Mouse (Mus musculus) layer of hippocampus, postnatal 25 days (tissue): Measurements from ENCODE around the gene Emilin3. TPM values are rescaled to one million over a fixed set of nuclear protein-coding genes. Genes with fewer than 3 reads are reported as not detected.
"Not testable (repeated sequence)": the region's sequence is repeated elsewhere in the genome, so short reads cannot be mapped to it uniquely, and the experiment has no call there.

Source experiments
- DNase-seq, 2 experiments: peaks; one replicate each; pipeline ENCODE4 v3.0.0; 2022; ENCODE audit warnings: mixed read lengths in 2 of 2, low spot score in 1 of 2; ENCODE audit errors: extremely low spot score in 1 of 2
- total RNA-seq, 2 experiments: library from RNA; stranded (reverse); gene quantifications; 2 replicates each; pipeline ENCODE4 v1.2.3; 2021

Emilin3 gene
- under 1 TPM; 0.12 to 0.14 TPM for total RNA-seq

- no peak for DNase-seq
These were observed at the start of gene Emilin3 for GRCm38 (mm10) chr2:160912231-160912671. Emilin3 (minus strand) TSS chr2:160912328.

GRCm38 (mm10) chr2:160960956-160961646 is 49.0 kb upstream of the Emilin3 start:
- DNase-seq = no peak

GRCm38 (mm10) chr2:160959901-160960300 is 47.8 kb upstream of the Emilin3 start:
- no peak for DNase-seq

DNA sequence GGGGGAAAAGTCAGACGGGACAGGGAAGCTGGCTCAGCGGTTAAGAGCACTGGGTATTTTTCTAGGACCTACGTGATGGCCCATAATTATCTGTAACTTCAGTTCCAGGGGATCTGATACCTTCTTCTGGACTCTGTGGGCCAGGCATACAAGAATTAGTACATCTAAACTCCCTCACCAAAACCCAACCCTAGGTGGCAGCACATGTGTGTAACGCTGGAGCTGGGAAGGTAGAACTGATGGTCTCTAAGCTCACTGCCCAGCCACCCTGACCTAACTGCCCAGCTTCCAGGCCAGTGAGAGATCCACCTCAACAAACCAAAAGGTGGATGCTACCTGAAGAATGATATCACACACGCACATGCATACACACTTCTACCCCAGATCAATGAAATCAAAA is 46.6 kb upstream of the Emilin3 start:
- peak in 1 of 2 experiments; percentile 26 for DNase-seq

- DNase-seq = not testable (repeated sequence)
These were observed 45.7 kb upstream of the Emilin3 start for GRCm38 (mm10) chr2:160957801-160958200.

DNA sequence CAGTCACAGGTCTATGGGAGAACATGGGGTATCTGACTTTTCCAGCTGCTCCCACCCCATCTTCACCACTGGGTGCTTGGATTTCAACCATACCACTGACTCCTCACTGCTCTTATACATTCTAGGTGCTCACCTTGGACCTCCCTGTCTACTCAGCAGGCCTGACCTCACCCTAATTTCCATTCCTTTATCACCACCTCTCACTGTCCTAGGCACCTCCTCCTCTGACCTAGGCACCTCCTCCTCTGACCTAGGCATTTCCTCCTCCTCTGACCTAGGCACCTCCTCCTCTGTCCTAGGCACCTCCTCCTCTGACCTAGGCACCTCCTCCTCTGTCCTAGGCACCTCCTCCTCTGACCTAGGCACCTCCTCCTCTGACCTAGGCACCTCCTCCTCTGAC is 45.2 kb upstream of the Emilin3 start:
- DNase-seq = not testable (repeated sequence)

DNA sequence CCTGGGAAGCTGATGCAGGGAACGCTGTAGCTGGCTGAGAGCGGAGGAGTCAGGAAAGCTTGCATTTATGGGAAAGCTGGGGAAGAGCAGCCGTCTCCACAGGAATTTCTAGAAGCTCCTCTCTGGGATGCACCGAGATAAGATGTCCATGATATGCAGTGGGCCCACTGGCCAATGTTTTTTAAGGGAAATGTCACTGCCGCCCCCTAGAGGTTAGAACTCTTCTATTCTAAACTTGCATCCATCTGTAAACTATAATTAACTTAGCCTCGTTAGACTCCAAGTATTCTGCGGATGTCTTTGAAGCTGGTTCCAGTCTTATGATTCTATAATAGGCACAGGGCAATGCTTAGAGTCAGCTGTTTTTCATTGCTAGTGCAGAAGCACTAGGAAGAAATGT is 43.2 kb upstream of the Emilin3 start:
- DNase-seq = no peak

- DNase-seq = no peak
These were observed 42.4 kb upstream of the Emilin3 start for GRCm38 (mm10) chr2:160954541-160954940.

DNA sequence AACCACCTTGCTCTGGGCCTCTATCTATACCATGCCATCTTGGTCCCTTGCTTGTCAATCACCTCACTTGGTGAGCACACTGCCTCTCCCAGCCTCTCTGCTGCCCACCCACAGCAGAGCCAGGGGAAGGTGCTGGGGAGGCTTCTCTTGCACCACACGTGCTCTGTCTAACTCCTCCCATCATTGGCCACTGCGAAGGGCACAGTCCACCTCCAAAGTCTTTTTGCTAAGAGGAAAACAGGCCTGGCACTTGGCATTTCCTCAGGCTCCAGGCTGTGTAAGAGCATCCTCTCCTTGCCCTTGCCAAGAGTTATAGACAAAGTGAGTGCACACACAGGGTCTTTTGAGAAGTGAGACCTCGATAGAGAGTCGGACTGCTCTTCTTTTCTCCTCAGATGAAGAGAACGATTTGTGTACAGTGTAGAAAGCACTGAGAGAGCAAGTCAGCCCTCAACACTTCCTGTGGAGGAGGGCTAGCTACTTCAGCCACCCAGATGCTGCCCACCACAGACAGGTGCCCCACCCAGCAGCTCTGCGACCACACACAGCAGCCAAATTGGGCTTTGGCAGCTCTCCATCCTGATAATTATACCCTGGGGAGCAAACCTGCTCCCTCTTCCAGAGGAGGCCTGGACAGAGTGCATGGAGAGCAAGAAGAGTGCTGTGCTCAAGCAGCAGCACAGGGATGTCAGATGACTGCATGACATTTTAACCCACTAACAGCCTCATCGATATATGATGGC is 41.2 kb upstream of the Emilin3 start:
- no peak for DNase-seq

DNA sequence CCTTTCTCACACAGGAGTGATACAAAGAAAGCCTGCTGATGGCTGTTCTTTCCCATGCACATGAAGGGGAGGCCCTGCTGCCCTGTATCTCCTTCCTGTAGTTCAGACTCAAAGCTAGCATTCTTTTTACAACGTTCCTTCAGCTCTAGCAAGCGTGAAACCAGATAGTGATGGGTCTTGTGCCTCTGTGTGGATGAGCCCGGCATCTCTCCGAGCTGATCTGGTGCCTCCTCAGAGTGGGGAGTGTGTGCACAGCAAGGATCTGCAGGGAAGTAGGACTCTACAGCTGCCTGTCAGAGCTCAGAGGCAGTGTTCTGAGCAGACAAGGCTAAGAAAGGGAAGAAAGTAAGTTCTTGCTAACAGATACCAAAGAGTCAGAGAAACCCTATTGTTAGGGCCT is 39.5 kb upstream of the Emilin3 start:
- no peak for DNase-seq

GRCm38 (mm10) chr2:160942443-160942842 is 30.3 kb upstream of the Emilin3 start:
- no peak for DNase-seq

DNA sequence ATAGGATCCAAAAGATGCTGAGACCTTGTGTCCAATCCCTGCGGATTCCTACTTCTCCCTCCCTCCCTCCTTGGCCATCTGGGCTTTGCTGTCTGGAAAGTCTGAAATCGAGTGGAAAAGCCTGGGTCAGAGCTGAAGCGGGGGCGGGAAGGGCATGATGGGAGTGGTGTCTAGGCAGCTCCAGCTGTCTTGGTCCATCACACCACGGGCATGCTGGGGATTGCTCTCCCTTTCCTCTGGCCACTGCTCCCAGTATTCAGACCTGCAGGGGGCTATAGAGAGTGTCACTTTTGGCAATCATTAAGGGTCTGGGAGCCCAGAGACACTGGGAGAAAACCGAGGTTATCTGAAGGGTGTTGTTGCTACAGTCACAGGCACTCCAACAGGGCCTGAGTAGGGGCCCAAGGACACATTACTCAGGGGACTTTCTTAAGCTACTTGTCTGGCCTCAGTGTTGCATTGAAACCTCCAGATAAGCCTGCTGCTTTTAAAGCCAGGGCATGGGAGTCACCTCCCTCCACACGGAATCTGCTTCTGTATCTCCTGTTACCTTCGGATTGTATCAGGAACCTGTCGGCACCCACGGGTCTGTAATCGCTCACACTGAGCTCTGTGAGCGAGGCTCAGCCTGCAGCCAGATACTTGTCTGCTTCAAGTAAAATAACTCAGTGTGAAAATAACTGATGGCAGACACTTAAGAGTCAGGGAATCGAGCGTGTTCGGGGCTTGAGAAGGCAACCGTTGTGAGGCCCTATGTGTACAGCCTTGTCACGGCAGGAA is 29.0 kb upstream of the Emilin3 start:
- no peak for DNase-seq

DNA sequence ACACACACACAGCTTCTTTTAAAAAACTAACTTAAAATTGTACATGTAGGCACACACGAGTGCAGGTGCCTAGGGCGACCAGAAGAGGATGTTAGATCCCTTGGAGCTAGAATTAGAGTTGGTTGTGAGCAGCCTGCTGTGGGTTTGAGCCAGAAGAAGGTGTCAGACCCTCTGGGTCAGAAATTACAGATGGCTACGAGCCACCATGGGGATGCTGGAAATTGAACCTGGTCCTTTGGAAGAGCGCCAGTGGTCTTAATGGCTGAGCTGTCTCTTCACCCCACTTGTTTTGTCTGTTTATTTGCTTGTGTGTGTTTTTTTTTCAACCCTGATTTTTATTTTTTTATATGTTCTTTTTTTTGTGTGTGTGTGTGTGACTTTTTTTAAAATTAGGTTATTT is 22.3 kb upstream of the Emilin3 start:
- no peak for DNase-seq

DNA sequence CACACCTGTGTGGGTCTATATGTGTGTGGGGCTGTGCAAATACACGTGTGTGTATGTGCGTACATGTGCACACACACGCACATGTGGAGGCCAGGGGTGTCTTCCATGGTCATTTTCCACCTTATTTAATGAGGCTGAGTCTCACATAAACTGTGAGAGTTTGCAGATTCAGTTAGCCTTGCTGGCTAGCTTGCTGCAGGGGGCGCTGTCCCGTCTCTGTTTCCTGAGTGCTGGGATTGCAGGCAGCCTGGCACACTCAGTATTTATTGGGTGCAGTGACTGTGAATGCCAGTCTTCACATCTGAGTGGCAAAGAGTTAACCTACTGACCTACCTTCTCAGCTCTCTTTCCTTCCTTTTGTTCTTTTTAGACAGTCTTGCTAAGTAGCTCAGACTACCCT is 21.8 kb upstream of the Emilin3 start:
- no peak for DNase-seq

DNA sequence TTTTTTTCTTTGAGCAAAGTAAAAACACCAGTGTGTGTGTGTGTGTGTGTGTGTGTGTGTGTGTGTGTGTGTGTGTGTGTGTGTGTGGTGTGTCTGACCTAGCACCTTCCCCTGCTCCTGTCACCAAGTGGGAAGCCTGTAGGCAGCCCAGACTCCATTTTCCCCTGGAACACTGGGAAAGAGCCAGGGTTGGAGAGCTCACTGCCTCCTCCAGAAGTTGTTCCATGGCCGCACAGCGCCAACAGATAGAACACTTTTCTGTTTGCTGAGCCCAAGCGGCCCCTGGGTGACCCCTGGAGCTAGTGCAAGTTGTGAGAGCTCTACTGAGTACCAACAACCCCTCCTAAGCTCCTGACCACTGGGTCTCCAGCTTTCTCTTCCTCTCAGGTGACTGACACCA is 20.9 kb upstream of the Emilin3 start:
- DNase-seq = no peak

DNA sequence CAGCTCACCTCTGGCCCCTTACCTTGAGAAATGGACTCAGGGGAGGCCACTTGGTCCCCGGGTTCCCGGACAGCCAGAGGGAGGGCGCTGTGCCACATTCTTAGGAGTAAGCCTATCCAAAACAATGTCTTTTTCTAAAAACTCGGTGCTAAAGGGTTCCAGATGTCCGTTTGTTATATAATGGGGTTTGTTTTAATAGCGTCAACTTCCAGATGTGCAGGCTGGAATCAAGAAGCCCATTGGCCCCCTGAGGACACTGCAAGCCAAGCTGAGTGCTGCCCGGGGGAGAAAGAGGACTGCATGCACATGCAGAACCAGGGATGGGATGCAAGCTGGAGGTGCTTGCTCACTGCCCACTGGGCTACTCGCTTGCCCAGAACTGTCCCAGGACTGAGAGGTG is 20.2 kb upstream of the Emilin3 start:
- no peak for DNase-seq

GRCm38 (mm10) chr2:160931378-160931777 is 19.2 kb upstream of the Emilin3 start:
- DNase-seq = no peak

DNA sequence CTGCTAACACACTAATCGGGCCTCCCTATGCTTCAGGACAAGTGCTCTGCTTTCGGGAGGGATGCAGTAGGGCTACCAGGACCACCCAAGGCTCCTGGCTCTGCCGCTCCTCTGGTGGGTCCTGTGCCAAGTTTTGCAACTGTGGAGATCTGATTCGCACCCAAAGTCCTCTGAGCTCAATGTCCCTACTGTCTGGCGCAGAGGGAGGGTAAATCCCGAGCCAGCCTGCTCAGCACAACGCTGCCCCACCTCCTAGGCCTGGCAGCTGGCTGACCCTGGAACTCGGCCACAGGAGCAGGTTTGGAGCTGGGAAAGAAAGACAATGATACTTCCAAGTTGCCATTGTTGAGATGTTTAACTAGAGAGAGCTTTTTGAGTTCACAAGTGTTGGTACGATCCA is 13.1 kb upstream of the Emilin3 start:
- no peak for DNase-seq

- no peak for DNase-seq
These were observed 9.2 kb upstream of the Emilin3 start for GRCm38 (mm10) chr2:160921285-160921684.

- no peak for DNase-seq
These were observed 6.7 kb upstream of the Emilin3 start for GRCm38 (mm10) chr2:160918930-160919215.

GRCm38 (mm10) chr2:160918154-160918929 is 6.2 kb upstream of the Emilin3 start:
- DNase-seq = no peak
